Comparison of ENCODE assay signal across 31 mouse cellular contexts in the genomic region with DNA sequence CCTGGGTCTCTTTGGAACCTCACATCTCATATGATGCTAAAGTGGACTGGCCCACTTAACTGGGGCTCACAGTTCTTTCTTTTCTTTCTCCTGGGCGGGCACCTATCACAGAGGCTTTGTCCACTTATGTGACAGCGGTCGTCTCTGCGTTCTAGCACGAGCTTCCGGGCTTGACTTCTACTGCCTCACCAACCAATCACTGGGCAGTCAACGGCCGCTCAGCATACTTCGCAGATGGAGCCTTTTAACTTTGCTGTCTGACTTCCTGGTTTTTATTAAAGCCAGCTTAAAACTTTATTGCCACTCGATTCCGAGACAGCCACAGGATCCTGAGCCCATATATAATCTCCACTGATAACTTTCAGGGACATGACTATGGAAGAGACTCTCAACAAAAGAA. TPM values are rescaled to one million over a fixed set of nuclear protein-coding genes. Genes with fewer than 3 reads are reported as not detected.
"Had no signal": no experiment of that assay in that cellular context is flagged by ENCODE, and none has a peak within 500 bp of the region (broad histone marks: within the 10 kb centered on the region; RNA-seq: fewer than 3 reads in every experiment).

No protein-coding gene starts in this region.

- H3K4me3 ChIP-seq: intestine, embryonic 15.5 days; layer of hippocampus, adult 2 months; liver, embryonic 12.5 days; liver, embryonic 15.5 days; lung, embryonic 15.5 days; midbrain, embryonic 12.5 days; midbrain, embryonic 15.5 days; myocyte; neural tube, embryonic 13.5 days; stomach, embryonic 15.5 days had no signal

- H3K4me2 ChIP-seq: intestine, embryonic 15.5 days; liver, embryonic 12.5 days; liver, embryonic 15.5 days; lung, embryonic 15.5 days; midbrain, embryonic 12.5 days; midbrain, embryonic 15.5 days; neural tube, embryonic 13.5 days; stomach, embryonic 15.5 days had no signal

- H3K36me3 ChIP-seq: intestine, embryonic 15.5 days; liver, embryonic 12.5 days; liver, embryonic 15.5 days; midbrain, embryonic 12.5 days; midbrain, embryonic 15.5 days; neural tube, embryonic 13.5 days; stomach, embryonic 15.5 days had no signal

- H3K9ac ChIP-seq: intestine, embryonic 15.5 days; liver, embryonic 12.5 days; liver, embryonic 15.5 days; lung, embryonic 15.5 days; midbrain, embryonic 12.5 days; midbrain, embryonic 15.5 days; neural tube, embryonic 13.5 days; stomach, embryonic 15.5 days had no signal

- H3K27ac ChIP-seq: intestine, embryonic 15.5 days; kidney, postnatal 0 days; layer of hippocampus, adult 2 months; liver, embryonic 12.5 days; liver, embryonic 15.5 days; lung, embryonic 15.5 days; midbrain, embryonic 12.5 days; midbrain, embryonic 15.5 days; neural tube, embryonic 13.5 days; stomach, embryonic 15.5 days had no signal

- H3K4me1 ChIP-seq: intestine, embryonic 15.5 days; liver, embryonic 12.5 days; liver, embryonic 15.5 days; lung, embryonic 15.5 days; midbrain, embryonic 12.5 days; midbrain, embryonic 15.5 days; neural tube, embryonic 13.5 days; stomach, embryonic 15.5 days had no signal

- H3K9me3 ChIP-seq: intestine, embryonic 15.5 days; liver, embryonic 15.5 days; lung, embryonic 15.5 days; midbrain, embryonic 15.5 days; neural tube, embryonic 13.5 days; stomach, embryonic 15.5 days had no signal

- H3K27me3 ChIP-seq: intestine, embryonic 15.5 days; liver, embryonic 12.5 days; liver, embryonic 15.5 days; lung, embryonic 15.5 days; midbrain, embryonic 12.5 days; midbrain, embryonic 15.5 days; neural tube, embryonic 13.5 days; stomach, embryonic 15.5 days had no signal

- ATAC-seq: intestine, embryonic 15.5 days; liver, embryonic 12.5 days; midbrain, embryonic 15.5 days had no signal

- DNase-seq: kidney, adult 11 months; kidney, adult 9 months; kidney, postnatal 25 days; layer of hippocampus, adult 9-11 months; liver; lung, adult 18-20 months; lung, postnatal 10 days; lung, postnatal 36 days; retina, postnatal 1 day; right cerebral cortex, postnatal 25 days; spleen, adult 18-20 months; thymus, adult 2 months; thymus, postnatal 14 days; thymus, postnatal 4 days had no signal

RNA-seq across cellular contexts. Expression of gene Smgc, which starts 49.7 kb away (rescaled TPM):
- total RNA-seq: layer of hippocampus, adult 2 months; layer of hippocampus, postnatal 25 days; left cerebral cortex, adult 18-20 months; left cerebral cortex, postnatal 25 days; megakaryocyte-erythroid progenitor cell, adult 5-6 weeks; neutrophil, adult 5-6 weeks had no signal
- polyA plus RNA-seq: intestine, embryonic 15.5 days; kidney, postnatal 0 days; large intestine, adult 2 months; liver, embryonic 12.5 days; liver, embryonic 15.5 days; midbrain, embryonic 12.5 days; midbrain, embryonic 15.5 days; myocyte; neural tube, embryonic 13.5 days; stomach, embryonic 15.5 days had no signal
